Mouse (Mus musculus): ENCODE results near the gene Bmpr2. TPM values are rescaled to one million over a fixed set of nuclear protein-coding genes. Genes with fewer than 3 reads are reported as not detected.
A peak's percentile ranks its signal among the peaks of the same experiment; 100 is the strongest.

Bmpr2 gene
- total RNA-seq, 2 experiments from 2014 or later = 35.6 TPM

DNA sequence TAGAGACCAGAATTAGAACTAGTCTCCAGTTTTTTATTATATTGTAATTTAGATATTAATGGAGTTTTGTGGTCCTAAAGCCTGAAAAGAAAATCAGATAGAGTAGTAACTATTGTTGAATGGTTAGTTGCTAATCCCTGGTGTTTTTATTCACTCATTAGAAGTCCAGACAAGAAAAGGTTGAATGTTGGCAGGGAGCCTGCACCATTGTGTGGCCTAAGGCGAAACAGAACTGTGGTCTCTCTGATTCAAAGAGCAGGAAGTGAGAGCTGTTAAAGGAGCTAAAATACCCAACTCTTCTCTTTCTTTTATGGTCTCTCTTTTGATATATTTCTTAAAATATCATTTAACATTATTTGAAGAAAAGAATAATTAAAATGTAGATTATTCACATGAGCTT, 32.1 kb downstream of the Bmpr2 start:
- DNase-seq = no peak

DNA sequence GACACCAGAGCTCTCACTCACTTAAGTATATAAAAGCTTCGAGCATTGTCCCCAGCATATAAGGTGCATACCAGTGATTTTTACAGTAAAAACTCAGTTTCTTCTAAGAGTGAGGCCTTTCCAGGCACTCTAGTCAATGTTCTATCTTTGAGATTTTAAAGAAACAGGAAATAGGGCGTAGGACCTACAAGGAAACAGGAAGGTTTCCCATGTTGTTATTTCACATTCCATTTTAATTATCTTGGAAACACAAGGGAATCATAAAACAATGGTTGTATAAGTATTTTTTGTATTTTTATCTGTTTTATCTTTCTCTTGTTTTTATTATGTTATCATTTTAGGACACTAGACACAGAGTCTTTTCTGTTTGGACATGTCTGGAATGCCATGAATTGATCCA, 34.7 kb downstream of the Bmpr2 start:
- DNase-seq = no peak

- DNase-seq = no peak
Measured at GRCm38 (mm10) chr1:59804363-59804762, 41.2 kb downstream of the Bmpr2 start.

DNA sequence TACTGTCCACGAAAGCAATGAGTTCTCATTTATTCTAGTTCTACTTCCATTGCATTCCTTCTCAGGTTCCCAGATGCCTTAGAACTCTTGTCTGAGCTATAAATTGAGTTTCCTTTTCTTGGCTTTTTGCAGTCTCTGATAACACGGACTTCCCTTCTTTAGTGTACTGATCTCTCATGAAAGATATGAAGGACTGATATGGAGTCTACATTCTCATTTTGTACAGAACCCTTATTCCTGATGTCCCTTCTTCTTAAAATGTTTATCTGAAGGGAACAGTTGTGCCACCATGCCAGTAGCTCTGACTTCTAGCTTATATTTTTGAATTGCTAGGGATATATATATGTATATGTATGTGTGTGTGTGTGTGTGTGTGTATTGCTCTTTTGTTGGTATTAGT, 46.7 kb downstream of the Bmpr2 start:
- no peak for DNase-seq

GRCm38 (mm10) chr1:59812782-59813181, 49.6 kb downstream of the Bmpr2 start:
- no peak for DNase-seq

DNA sequence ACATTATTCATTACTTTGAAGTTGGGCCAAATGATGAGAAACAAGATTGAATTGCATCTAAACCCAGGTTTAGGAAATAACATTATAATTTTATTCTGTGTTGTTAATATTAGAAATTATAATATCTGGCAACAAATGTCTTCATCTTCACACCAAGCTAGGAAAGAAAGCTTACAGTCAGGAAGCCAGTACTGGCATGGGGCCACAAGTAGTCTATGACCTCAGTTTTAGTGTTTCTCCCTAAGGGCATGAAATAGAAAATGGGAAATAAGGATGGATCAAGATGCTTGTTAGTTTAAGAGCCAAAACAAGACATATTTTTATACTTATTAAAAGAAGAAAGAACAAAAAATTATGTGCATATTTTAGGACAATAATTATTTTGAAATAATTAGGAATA, 62.2 kb downstream of the Bmpr2 start:
- no peak for DNase-seq

DNA sequence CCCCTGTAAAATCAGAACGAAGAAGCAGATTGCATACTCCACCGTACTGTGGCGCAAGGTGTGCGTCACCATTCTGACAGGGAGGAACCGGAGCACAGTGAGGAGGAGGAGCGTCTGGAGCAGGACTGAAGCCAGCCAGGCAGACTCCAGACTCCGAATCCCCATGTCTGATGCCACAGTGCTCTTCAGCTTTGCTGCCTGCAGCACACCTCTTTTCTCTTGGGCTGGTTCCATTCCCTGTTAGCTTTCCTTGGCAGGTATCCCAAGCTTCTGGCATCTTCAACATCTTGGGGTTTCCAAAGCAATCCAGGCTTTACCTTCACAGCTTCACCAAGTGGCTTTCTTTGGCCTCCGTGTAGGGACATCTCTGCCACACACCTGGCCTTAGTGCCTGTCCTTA, 63.4 kb downstream of the Bmpr2 start:
- no peak for DNase-seq

GRCm38 (mm10) chr1:59829410-59829809, 66.2 kb downstream of the Bmpr2 start:
- DNase-seq = no peak

DNA sequence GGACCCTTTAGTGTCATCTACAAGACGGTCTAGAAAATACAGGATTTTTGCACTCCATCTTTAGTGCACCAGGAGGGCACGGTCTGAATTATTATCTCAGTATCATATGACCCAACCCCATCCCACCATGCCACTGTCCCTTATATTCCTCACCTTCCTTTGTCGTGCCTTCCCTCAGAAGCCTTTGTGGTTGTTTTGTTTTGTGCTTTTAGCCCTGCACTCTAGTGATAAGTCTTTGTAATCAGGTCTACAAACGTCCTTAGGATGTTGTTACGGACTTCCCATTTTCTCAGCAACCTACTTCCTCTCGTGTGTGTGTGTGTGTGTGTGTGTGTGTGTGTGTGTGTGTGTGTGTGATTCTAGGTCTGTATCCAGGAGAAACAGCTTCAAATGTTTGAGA, 67.0 kb downstream of the Bmpr2 start:
- no peak for DNase-seq

GRCm38 (mm10) chr1:59833723-59834122, 70.5 kb downstream of the Bmpr2 start:
- no peak for DNase-seq

- no peak for DNase-seq
Measured at GRCm38 (mm10) chr1:59848327-59848726, 85.1 kb downstream of the Bmpr2 start.

- DNase-seq = no peak
Measured at GRCm38 (mm10) chr1:59859046-59859445, 95.8 kb downstream of the Bmpr2 start.

DNA sequence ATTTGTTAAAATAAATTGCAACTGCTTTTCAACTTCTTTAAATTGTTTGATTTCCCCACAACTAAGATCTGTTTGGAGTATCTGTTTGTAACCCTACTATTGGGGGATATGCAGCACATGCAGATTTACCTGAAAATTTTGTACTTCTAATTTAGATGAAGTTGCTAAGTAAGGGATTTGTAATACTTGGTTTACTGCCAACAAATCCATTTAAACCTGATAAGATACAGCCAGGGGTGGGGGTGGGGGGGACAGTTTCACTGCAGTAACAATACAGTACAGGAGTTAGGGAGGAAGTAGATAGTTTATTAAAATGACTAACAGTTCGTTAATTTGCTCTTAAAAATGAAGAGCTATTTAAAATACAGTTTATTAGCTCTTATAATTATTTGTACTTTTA, 98.9 kb downstream of the Bmpr2 start:
- DNase-seq = no peak

GRCm38 (mm10) chr1:59868041-59868440, 104.8 kb downstream of the Bmpr2 start:
- DNase-seq = no peak

- no peak for DNase-seq
Measured at GRCm38 (mm10) chr1:59874023-59874422, 110.8 kb downstream of the Bmpr2 start.

DNA sequence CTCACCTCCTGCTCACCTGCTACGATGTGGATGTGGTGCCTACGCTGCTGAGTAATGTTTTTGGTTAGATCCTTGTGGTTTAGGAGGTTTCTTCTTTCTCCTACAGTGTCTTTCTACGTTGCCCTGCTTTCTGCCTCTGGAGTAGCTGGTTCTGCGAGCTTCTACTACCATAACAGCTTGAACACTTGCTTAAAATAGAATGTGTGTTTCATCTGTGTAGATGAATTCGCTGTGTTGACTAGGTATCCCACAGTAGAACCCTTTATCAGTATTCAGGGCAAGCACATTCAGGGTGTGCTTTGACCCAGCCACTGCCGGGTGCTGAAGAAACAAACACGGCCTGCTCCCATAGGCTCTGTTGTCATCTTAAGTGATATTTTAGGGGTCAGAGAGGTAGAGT, 114.9 kb downstream of the Bmpr2 start:
- no peak for DNase-seq

- DNase-seq = peak; percentile 45
Measured at GRCm38 (mm10) chr1:59883349-59884134, 120.3 kb downstream of the Bmpr2 start.

GRCm38 (mm10) chr1:59886899-59887298, 123.7 kb downstream of the Bmpr2 start:
- DNase-seq = no peak

DNA sequence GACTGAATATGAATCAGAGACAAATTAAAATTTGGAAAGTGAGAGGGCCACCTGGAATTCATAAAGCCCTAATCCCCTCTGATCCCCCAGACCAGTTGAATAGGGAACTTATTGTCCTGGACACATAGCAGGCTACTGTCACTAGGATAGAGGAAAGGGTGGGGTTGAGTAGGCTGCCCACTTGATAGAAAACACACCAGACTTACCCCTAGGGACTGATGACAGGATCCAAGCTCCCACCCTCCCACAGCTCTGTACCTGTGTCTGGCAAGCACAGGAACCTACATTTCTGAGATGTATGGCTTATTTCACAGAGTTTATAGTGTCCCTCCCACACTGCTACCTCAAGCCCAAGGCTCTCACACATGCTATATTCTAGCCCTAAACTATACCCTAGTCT, 124.8 kb downstream of the Bmpr2 start:
- DNase-seq = no peak

GRCm38 (mm10) chr1:59891185-59891584, 128.0 kb downstream of the Bmpr2 start:
- DNase-seq = no peak

GRCm38 (mm10) chr1:59892777-59893176, 129.6 kb downstream of the Bmpr2 start:
- no peak for DNase-seq

GRCm38 (mm10) chr1:59894025-59894424, 130.8 kb downstream of the Bmpr2 start:
- no peak for DNase-seq

DNA sequence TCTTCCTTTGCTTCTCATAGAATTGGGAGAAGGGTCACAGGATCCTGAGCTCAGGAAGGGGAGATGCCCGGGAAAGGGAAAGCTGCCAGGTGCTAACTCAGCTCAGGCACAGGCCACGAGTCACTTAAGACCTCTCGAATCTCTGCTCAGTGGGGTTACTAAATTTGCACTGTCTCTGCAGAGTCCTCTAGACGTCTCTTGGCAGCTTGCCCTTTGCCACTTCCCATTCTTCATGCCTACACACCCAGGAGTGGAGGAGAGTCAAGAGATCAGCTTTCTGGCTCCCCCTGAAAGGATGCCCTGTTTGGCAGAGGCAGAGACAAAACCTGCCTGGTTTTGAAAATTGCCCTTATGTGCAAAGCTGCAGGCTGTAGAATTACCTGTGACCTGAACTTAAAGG, 132.3 kb downstream of the Bmpr2 start:
- peak; percentile 25 for DNase-seq

- no peak for DNase-seq
Measured at GRCm38 (mm10) chr1:59897147-59897798, 134.1 kb downstream of the Bmpr2 start.

Data from gastrocnemius, postnatal 25 days (tissue).